ENCODE assay signal across 12 mouse cellular contexts in the genomic region with DNA sequence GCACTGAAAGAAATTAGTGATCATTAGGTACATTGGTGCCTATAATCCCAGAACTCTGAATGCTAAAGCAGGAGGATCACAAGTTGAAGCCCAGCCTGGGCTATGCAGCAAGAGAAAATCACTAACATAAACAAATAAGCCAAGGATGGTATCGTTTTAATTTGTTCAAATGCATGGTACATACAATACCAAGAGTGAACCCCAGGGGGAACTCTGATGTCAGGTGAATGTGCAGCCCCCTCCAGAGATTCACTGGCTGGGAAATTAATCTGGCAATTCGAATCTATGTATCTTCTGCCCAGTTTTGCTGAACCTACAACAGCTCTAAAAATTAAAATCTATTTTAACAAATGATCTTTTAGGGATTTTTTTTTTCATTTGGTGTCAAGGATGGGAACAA. TPM values are rescaled to one million over a fixed set of nuclear protein-coding genes. Genes with fewer than 3 reads are reported as not detected.
A peak's percentile ranks its signal among the peaks of the same experiment; 100 is the strongest.
DNase-seq lines count a peak whose midpoint lies in the region; ATAC-seq and TF ChIP-seq lines count a peak whose summit lies in the region.
"Had no signal": no experiment of that assay in that cellular context is flagged by ENCODE, and none has a peak within 500 bp of the region (broad histone marks: within the 10 kb centered on the region; RNA-seq: fewer than 3 reads in every experiment).

No protein-coding gene starts in this region.

- H3K4me1 ChIP-seq in MEL (ENCODE audit: control insufficient read depth in 1 of 2, insufficient read depth in 2 of 2, low read length in 2 of 2): no peaks in the 10 kb centered on the region
- H3K4me1 ChIP-seq: hindbrain, embryonic 10.5 days had no signal

- no peak overlapping the region for H3K4me3 ChIP-seq in left cerebral cortex, adult 2 months
- no peak overlapping the region for H3K4me3 ChIP-seq in MEL (ENCODE audit: control insufficient read depth in 1 of 2, insufficient read depth in 1 of 2, low read depth in 2 of 2, low read length in 2 of 2)
- H3K4me3 ChIP-seq: hindbrain, embryonic 10.5 days; myocyte had no signal

- no peak overlapping the region for H3K9ac ChIP-seq in MEL (ENCODE audit: control insufficient read depth, low read depth, low read length, poor library complexity, severe bottlenecking)

- no peak overlapping the region for H3K27ac ChIP-seq in left cerebral cortex, adult 2 months
- no peak overlapping the region for H3K27ac ChIP-seq in MEL (ENCODE audit: control insufficient read depth, low read depth, low read length)
- H3K27ac ChIP-seq: hindbrain, embryonic 10.5 days; macrophage had no signal

- intact Hi-C loops in left cerebral cortex, adult 2 months (cut with DNase I): no loop called here

- no peak for TF ChIP-seq POLR2A in MEL (IDR thresholded peaks at IDR 0.05; ENCODE audit: control insufficient read depth in 1 of 2, insufficient read depth in 1 of 2, low read depth in 1 of 2, low read length in 2 of 2, poor library complexity in 1 of 2)

- no peaks in the 10 kb centered on the region for H3K27me3 ChIP-seq in MEL (ENCODE audit: control insufficient read depth in 1 of 2, insufficient read depth in 2 of 2, low read length in 2 of 2)

- ATAC-seq in megakaryocyte-erythroid progenitor cell, adult 5-6 weeks (replicated peaks; ENCODE audit: low FRiP score, low TSS enrichment, poor library complexity, severe bottlenecking): peak; percentile 77

- TF ChIP-seq RAD21 in MEL (IDR thresholded peaks at IDR 0.05; ENCODE audit: low read depth, low read length): peak; percentile 48

- no peaks in the 10 kb centered on the region for H3K36me3 ChIP-seq in MEL (ENCODE audit: control insufficient read depth in 1 of 2, insufficient read depth in 2 of 2, low read length in 2 of 2)
- H3K36me3 ChIP-seq: G1E; hindbrain, embryonic 10.5 days had no signal

- TF ChIP-seq CTCF in left cerebral cortex, adult 2 months (IDR thresholded peaks at IDR 0.05): peak; percentile 34
- peak in 2 of 3 experiments; percentile 32 to 47; a peak in 5 of 6 replicates for TF ChIP-seq CTCF in MEL (IDR thresholded peaks at IDR 0.05 in 2 of 3, conservative IDR thresholded peaks at IDR 0.05 in 1 of 3; ENCODE audit: control insufficient read depth in 1 of 3, insufficient read depth in 1 of 3, low read depth in 2 of 3, low read length in 3 of 3, poor library complexity in 1 of 3, severe bottlenecking in 1 of 3)

- no peak for DNase-seq in left cerebral cortex, adult 2 months (ENCODE audit: extremely low spot score in 1 of 2, low spot score in 2 of 2)
- DNase-seq in left cerebral cortex, adult 18-20 months (ENCODE audit: low spot score in 2 of 2): no peak
- DNase-seq in CD4-positive, CD25-positive, alpha-beta regulatory T cell, adult 2 months (ENCODE audit: low read depth, low spot score): peak; percentile 48
- DNase-seq in MEL (ENCODE audit: low read depth, low spot score): no peak
- DNase-seq in ovary, postnatal 10 days (ENCODE audit: low spot score): no peak
- no peak for DNase-seq in urinary bladder, postnatal 25 days (ENCODE audit: low spot score)
- DNase-seq: layer of hippocampus, postnatal 36 days had no signal

- no peaks in the 10 kb centered on the region for H3K79me2 ChIP-seq in MEL (ENCODE audit: control insufficient read depth, insufficient read depth, low read length, poor library complexity)

- H3K9me3 ChIP-seq in MEL (replicated peaks; ENCODE audit: insufficient read depth, low read length): no peaks in the 10 kb centered on the region
- H3K9me3 ChIP-seq: G1E; hindbrain, embryonic 10.5 days had no signal

- no peak for TF ChIP-seq EP300 in MEL (IDR thresholded peaks at IDR 0.05; ENCODE audit: low read depth in 1 of 2, low read length in 2 of 2)

TF ChIP-seq in MEL, 35 proteins besides CTCF, POLR2A, EP300 and RAD21:
- TF ChIP-seq ELF1 (IDR thresholded peaks at IDR 0.05; ENCODE audit: low read depth, low read length): no peak
- no peak for TF ChIP-seq ZMIZ1 (IDR thresholded peaks at IDR 0.05; ENCODE audit: low read depth, low read length)
- no peak for TF ChIP-seq MAFK (IDR thresholded peaks at IDR 0.05; ENCODE audit: borderline replicate concordance, low read depth, low read length)
- no peak for TF ChIP-seq ZNF384 (IDR thresholded peaks at IDR 0.05; ENCODE audit: low read depth, low read length)
- no peak for TF ChIP-seq ZKSCAN1 (IDR thresholded peaks at IDR 0.05; ENCODE audit: low read depth, low read length)
- TF ChIP-seq NELFE (IDR thresholded peaks at IDR 0.05; ENCODE audit: low read depth, low read length): no peak
- TF ChIP-seq SMC3 (IDR thresholded peaks at IDR 0.05; ENCODE audit: low read depth, low read length): peak; percentile 57
- TF ChIP-seq MAX (IDR thresholded peaks at IDR 0.05; ENCODE audit: low read length): no peak
- no peak for TF ChIP-seq TAL1 (IDR thresholded peaks at IDR 0.05; ENCODE audit: low read length)
- TF ChIP-seq ZC3H11A (IDR thresholded peaks at IDR 0.05; ENCODE audit: low read depth, low read length): peak; percentile 43
- TF ChIP-seq MAZ (IDR thresholded peaks at IDR 0.05; ENCODE audit: low read depth, low read length): no peak

RNA-seq across cellular contexts. Expression of a gene that starts 12.5 kb away (rescaled TPM):
- total RNA-seq in left cerebral cortex, adult 2 months (2021): 10 to 100 TPM; 22.2 to 22.5 TPM
- total RNA-seq in left cerebral cortex, adult 18-20 months (2021): 10 to 100 TPM; 20.1 to 20.3 TPM
- total RNA-seq in MEL (2012; rRNA removed): 0.75 and 1.1 TPM in 2 replicates
- 1 to 10 TPM in 1 of 2 experiments, not detected in 1; 1.4 TPM for polyA plus RNA-seq in MEL (2012; ENCODE audit: insufficient read depth in 1 of 2, insufficient read length in 2 of 2, low read depth in 1 of 2, low replicate concordance in 2 of 2, missing spikeins in 1 of 2)
- 1.9 and 3.6 TPM in 2 replicates for total RNA-seq in megakaryocyte-erythroid progenitor cell, adult 5-6 weeks (2014; fragmentation: Nextera tagmentation)
- 0.85 and 1.9 TPM in 2 replicates for total RNA-seq in megakaryocyte-erythroid progenitor cell, adult 5-6 weeks (2017)

RNA-seq across cellular contexts. Expression of a gene that starts 45.2 kb away (rescaled TPM):
- 10 to 100 TPM; 52.8 to 72.0 TPM for total RNA-seq in left cerebral cortex, adult 2 months (2021)
- total RNA-seq in left cerebral cortex, adult 18-20 months (2021): 10 to 100 TPM; 56.1 to 57.9 TPM
- total RNA-seq in MEL (2012; rRNA removed): 24.7 and 25.6 TPM in 2 replicates
- 10 to 100 TPM; 34.0 to 60.3 TPM for polyA plus RNA-seq in MEL (2012; ENCODE audit: insufficient read depth in 1 of 2, insufficient read length in 2 of 2, low read depth in 1 of 2, low replicate concordance in 2 of 2, missing spikeins in 1 of 2)
- total RNA-seq in megakaryocyte-erythroid progenitor cell, adult 5-6 weeks (2014; fragmentation: Nextera tagmentation): 57.2 and 68.1 TPM in 2 replicates
- 79.8 and 98.4 TPM in 2 replicates for total RNA-seq in megakaryocyte-erythroid progenitor cell, adult 5-6 weeks (2017)
